Mouse (Mus musculus) midbrain, embryonic 15.5 days (tissue): ENCODE results near the gene Inpp5a. TPM values are rescaled to one million over a fixed set of nuclear protein-coding genes. Genes with fewer than 3 reads are reported as not detected.

Experiments used
- polyA plus RNA-seq: library from polyadenylated mRNA; unstranded; fragments of >200 nt; fragmentation: Nextera tagmentation; extraction: Ambion mirVana; gene quantifications from 2 replicates; pipeline ENCODE4 v1.2.1, GENCODE M21; 2015

The Inpp5a gene
- polyA plus RNA-seq, 1 experiment from 2014 or later = 19.2 TPM

Other genes with a start within 250 kb of the Inpp5a start
- gene Lrrc27, start 176.1 kb upstream of the Inpp5a start, polyA plus RNA-seq = 4.1 and 4.6 TPM in 2 replicates
- gene Stk32c, start 175.8 kb upstream of the Inpp5a start, polyA plus RNA-seq = 2.3 and 2.4 TPM in 2 replicates
- gene Pwwp2b, start 140.6 kb upstream of the Inpp5a start, polyA plus RNA-seq = 5.2 and 5.3 TPM in 2 replicates
- 3.9 and 7.2 TPM in 2 replicates for gene Nkx6-2, start 193.7 kb downstream of the Inpp5a start, polyA plus RNA-seq